Mouse (Mus musculus): ENCODE data around the gene Map2k4. TPM values are rescaled to one million over a fixed set of nuclear protein-coding genes. Genes with fewer than 3 reads are reported as not detected.

Gene Map2k4
- polyA plus RNA-seq (2011; ENCODE audit: insufficient read depth, insufficient read length, low replicate concordance, missing spikeins), result 14.7 and 29.3 TPM in 2 replicates

DNA sequence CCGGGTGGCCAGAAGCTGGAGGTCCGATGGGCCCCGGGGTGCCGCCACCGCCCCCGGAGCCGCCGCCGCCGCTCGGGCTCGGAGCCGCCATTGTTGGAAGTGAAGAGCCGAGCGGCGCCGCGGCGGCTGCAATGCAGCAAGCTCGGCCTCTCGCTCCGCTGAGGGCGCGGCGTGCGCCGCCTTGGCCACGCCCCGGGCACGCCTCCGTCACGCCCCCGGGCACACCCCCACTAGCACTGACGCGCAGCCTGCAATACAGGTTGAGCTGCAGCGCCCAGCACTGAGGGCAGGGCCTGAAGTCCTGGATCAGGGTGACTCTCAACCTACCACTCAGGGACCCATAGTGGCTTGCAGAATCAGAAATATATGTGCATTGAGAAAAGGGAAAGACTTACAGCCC is at the start of gene Map2k4:
Gene Map2k4, minus strand, starts transcription at position 144 of the 400 bp plus-strand sequence.
- WGBS, result under 1% methylated on average over 36 of the region's 36 CpGs
- no peaks in the 10 kb centered on the region; the same call in 1 of the 2 replicates for H3K4me1 ChIP-seq (ENCODE audit: control insufficient read depth, insufficient read depth, low read length)
- H3K27ac ChIP-seq (ENCODE audit: control insufficient read depth, insufficient read depth, low read depth, low read length, poor library complexity), result peak within 1 kb of the TSS; percentile 96
- H3K4me3 ChIP-seq (replicated peaks; ENCODE audit: control insufficient read depth, low read depth, low read length), result peak within 1 kb of the TSS; percentile 74
- 0 out of 2 replicates have a peak, but pooled peaks have one; percentile 10 for TF ChIP-seq CTCF (IDR thresholded peaks at IDR 0.05; ENCODE audit: control insufficient read depth, insufficient read depth, low read length)
- TF ChIP-seq POLR2A (IDR thresholded peaks at IDR 0.05; ENCODE audit: borderline replicate concordance, control insufficient read depth, low read depth, low read length), result peak; percentile 91; the same call in 1 of the 2 replicates

GRCm38 (mm10) chr11:65824556-65824955 is 36.5 kb upstream of the Map2k4 start:
- TF ChIP-seq CTCF (IDR thresholded peaks at IDR 0.05; ENCODE audit: control insufficient read depth, insufficient read depth, low read length) (no peak), POLR2A (IDR thresholded peaks at IDR 0.05; ENCODE audit: borderline replicate concordance, control insufficient read depth, low read depth, low read length) (no peak)
- H3K27ac ChIP-seq (ENCODE audit: control insufficient read depth, insufficient read depth, low read depth, low read length, poor library complexity), result no peak overlapping the region
- H3K4me3 ChIP-seq (replicated peaks; ENCODE audit: control insufficient read depth, low read depth, low read length), result no peak overlapping the region
- WGBS, result 97% methylated on average over 3 of the region's 3 CpGs
- H3K4me1 ChIP-seq (ENCODE audit: control insufficient read depth, insufficient read depth, low read length), result no peaks in the 10 kb centered on the region; the same call in 1 of the 2 replicates

DNA sequence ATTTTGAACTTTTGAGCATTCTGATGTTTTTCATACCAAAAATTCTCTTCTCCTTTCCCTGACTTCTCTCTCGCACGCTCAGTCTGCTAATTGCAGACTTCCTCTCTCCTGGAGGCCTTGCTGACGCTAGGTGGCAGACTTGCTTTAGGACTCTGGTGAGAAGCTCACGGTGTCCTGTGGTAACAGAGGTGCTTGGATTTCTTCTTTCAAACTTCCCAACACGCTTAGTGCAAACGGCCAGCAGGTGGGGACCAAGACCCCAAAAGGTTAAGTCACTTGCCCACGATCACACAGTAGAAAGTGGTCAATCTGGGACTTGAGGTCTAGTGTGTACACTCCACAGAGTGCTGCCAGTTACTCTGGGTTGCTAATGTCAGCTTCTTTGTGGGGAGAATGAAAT is 32.8 kb upstream of the Map2k4 start:
- no peak overlapping the region for H3K27ac ChIP-seq (ENCODE audit: control insufficient read depth, insufficient read depth, low read depth, low read length, poor library complexity)
- peaks cover 1% of the 10 kb centered on the region; the same call in 1 of the 2 replicates for H3K4me1 ChIP-seq (ENCODE audit: control insufficient read depth, insufficient read depth, low read length)
- TF ChIP-seq POLR2A (IDR thresholded peaks at IDR 0.05; ENCODE audit: borderline replicate concordance, control insufficient read depth, low read depth, low read length) (no peak), CTCF (IDR thresholded peaks at IDR 0.05; ENCODE audit: control insufficient read depth, insufficient read depth, low read length) (peak; percentile 87)
- 19% methylated on average over 7 of the region's 7 CpGs for WGBS
- H3K4me3 ChIP-seq (replicated peaks; ENCODE audit: control insufficient read depth, low read depth, low read length), result no peak overlapping the region

DNA sequence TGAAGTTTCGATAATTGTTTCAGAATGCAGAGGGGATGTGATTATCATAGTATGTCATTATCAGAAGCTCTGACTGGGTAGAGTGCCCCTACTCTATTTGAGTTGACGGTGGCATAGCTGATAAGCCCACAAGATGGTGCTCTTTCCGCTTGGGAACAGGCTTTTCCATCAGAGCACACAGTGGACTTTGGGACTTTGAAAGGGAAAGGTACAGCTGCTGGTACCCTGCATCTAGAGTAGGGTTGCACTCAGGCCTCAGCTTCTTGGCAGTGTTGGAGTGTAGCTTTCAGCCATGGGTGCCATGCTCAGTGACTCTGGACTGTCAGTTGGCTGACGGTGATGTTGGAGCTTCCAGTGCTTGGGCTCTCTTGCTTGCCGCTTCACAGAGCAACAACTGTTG is 32.2 kb upstream of the Map2k4 start:
- 85% methylated on average over 5 of the region's 5 CpGs for WGBS
- peaks cover 1% of the 10 kb centered on the region; the same call in 1 of the 2 replicates for H3K4me1 ChIP-seq (ENCODE audit: control insufficient read depth, insufficient read depth, low read length)
- TF ChIP-seq CTCF (IDR thresholded peaks at IDR 0.05; ENCODE audit: control insufficient read depth, insufficient read depth, low read length), result no peak
- no peak for TF ChIP-seq POLR2A (IDR thresholded peaks at IDR 0.05; ENCODE audit: borderline replicate concordance, control insufficient read depth, low read depth, low read length)
- no peak overlapping the region for H3K27ac ChIP-seq (ENCODE audit: control insufficient read depth, insufficient read depth, low read depth, low read length, poor library complexity)
- H3K4me3 ChIP-seq (replicated peaks; ENCODE audit: control insufficient read depth, low read depth, low read length), result no peak overlapping the region

DNA sequence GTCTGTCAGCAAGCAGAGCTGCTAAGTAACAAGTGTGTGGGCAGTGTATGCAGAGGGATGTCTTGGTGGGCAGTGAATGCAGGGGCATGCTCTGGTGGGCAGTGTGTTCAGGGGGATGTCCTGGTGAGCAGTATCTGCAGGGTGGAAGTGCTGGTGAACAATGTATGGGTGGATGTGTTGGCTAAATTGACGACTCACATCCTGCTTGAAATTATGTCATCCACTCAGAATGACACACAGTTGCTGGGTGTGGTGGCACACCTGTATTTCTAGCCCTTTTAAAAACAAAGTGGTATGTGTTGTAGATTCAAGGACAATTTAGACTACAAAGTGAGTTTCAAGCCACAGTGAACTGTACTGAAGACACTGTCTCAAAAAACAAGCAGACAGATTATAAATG is 30.1 kb upstream of the Map2k4 start:
- WGBS, result 59% methylated on average over 1 of the region's 1 CpGs
- H3K4me3 ChIP-seq (replicated peaks; ENCODE audit: control insufficient read depth, low read depth, low read length), result no peak overlapping the region
- TF ChIP-seq POLR2A (IDR thresholded peaks at IDR 0.05; ENCODE audit: borderline replicate concordance, control insufficient read depth, low read depth, low read length) (no peak), CTCF (IDR thresholded peaks at IDR 0.05; ENCODE audit: control insufficient read depth, insufficient read depth, low read length) (no peak)
- no peak overlapping the region for H3K27ac ChIP-seq (ENCODE audit: control insufficient read depth, insufficient read depth, low read depth, low read length, poor library complexity)
- H3K4me1 ChIP-seq (ENCODE audit: control insufficient read depth, insufficient read depth, low read length), result peaks cover 1% of the 10 kb centered on the region; the same call in 1 of the 2 replicates

DNA sequence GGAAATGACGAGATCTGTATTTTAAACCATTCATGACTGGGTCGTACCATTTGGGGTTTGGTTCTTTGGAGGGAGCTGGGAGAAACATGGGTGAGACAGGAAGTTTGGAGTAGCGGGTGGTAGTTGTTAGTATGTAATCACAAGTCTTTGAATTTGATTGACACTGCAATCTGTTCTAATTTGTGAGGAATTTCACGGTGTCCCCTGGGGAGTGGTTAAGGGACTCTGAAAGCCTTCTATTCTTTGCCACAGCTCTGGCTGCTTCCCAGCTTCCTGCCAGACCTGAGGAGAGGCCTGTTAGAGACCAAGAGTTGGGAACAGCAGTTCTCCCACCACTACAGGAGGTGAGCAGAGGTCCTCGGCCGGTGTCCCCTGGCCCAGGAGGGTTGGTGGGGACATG is 28.1 kb upstream of the Map2k4 start:
- Histone ChIP-seq H3K27ac (ENCODE audit: control insufficient read depth, insufficient read depth, low read depth, low read length, poor library complexity) (no peak overlapping the region), H3K4me3 (replicated peaks; ENCODE audit: control insufficient read depth, low read depth, low read length) (no peak overlapping the region), H3K4me1 (ENCODE audit: control insufficient read depth, insufficient read depth, low read length) (peaks cover 1% of the 10 kb centered on the region; the same call in 1 of the 2 replicates)
- 76% methylated on average over 6 of the region's 6 CpGs for WGBS
- no peak for TF ChIP-seq POLR2A (IDR thresholded peaks at IDR 0.05; ENCODE audit: borderline replicate concordance, control insufficient read depth, low read depth, low read length)
- TF ChIP-seq CTCF (IDR thresholded peaks at IDR 0.05; ENCODE audit: control insufficient read depth, insufficient read depth, low read length), result no peak

DNA sequence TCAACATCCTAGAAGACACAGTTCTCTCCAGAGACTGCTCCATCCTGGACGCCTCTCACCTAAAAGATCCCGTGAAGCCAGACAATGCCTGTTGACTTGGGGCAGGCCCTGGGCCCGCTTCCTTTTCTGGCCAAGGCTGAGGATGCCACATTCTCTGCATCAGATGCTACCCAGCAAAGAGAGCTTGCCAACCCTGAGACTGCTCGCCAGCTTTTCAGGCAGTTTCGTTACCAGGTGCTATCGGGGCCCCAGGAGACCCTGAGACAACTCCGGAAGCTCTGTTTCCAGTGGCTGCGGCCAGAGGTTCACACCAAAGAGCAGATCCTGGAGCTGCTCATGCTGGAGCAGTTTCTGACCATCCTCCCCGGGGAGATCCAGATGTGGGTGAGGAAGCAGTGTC is 26.3 kb upstream of the Map2k4 start:
- peaks cover 1% of the 10 kb centered on the region; the same call in 1 of the 2 replicates for H3K4me1 ChIP-seq (ENCODE audit: control insufficient read depth, insufficient read depth, low read length)
- WGBS, result 91% methylated on average over 9 of the region's 9 CpGs
- no peak for TF ChIP-seq POLR2A (IDR thresholded peaks at IDR 0.05; ENCODE audit: borderline replicate concordance, control insufficient read depth, low read depth, low read length)
- no peak for TF ChIP-seq CTCF (IDR thresholded peaks at IDR 0.05; ENCODE audit: control insufficient read depth, insufficient read depth, low read length)
- no peak overlapping the region for H3K27ac ChIP-seq (ENCODE audit: control insufficient read depth, insufficient read depth, low read depth, low read length, poor library complexity)
- H3K4me3 ChIP-seq (replicated peaks; ENCODE audit: control insufficient read depth, low read depth, low read length), result no peak overlapping the region

- H3K27ac ChIP-seq (ENCODE audit: control insufficient read depth, insufficient read depth, low read depth, low read length, poor library complexity), result no peak overlapping the region
- TF ChIP-seq CTCF (IDR thresholded peaks at IDR 0.05; ENCODE audit: control insufficient read depth, insufficient read depth, low read length) (no peak), POLR2A (IDR thresholded peaks at IDR 0.05; ENCODE audit: borderline replicate concordance, control insufficient read depth, low read depth, low read length) (no peak)
- H3K4me3 ChIP-seq (replicated peaks; ENCODE audit: control insufficient read depth, low read depth, low read length), result no peak overlapping the region
- 72% methylated on average over 5 of the region's 5 CpGs for WGBS
- peaks cover 2% of the 10 kb centered on the region for H3K4me1 ChIP-seq (ENCODE audit: control insufficient read depth, insufficient read depth, low read length)
Measured at GRCm38 (mm10) chr11:65812088-65812487, 24.0 kb upstream of the Map2k4 start.

DNA sequence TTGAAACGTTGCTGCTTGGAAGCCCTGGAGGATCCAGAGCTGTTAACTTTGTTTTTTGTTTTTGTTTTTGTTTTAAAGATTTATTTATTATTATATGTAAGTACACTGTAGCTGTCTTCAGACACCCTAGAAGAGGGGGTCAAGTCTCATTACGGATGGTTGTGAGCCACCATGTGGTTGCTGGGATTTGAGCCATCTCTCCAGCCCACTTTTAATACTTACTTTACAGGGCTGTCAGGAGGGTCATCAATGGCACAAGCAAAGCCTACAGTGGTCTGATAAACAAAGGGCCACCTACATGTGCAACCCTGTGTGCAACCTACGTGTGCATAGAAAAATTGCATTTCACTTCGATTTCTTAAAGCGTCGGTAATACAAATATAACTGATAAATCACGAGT is 19.5 kb upstream of the Map2k4 start:
- 38% methylated on average over 7 of the region's 7 CpGs for WGBS
- peak overlapping the region; percentile 96 for H3K4me3 ChIP-seq (replicated peaks; ENCODE audit: control insufficient read depth, low read depth, low read length)

More for the DNA sequence above, 19.5 kb upstream of the Map2k4 start:
- Histone ChIP-seq H3K27ac (ENCODE audit: control insufficient read depth, insufficient read depth, low read depth, low read length, poor library complexity) (peak overlapping the region; percentile 99), H3K4me1 (ENCODE audit: control insufficient read depth, insufficient read depth, low read length) (peaks cover 2% of the 10 kb centered on the region)
- TF ChIP-seq POLR2A (IDR thresholded peaks at IDR 0.05; ENCODE audit: borderline replicate concordance, control insufficient read depth, low read depth, low read length), result no peak
- TF ChIP-seq CTCF (IDR thresholded peaks at IDR 0.05; ENCODE audit: control insufficient read depth, insufficient read depth, low read length), result no peak
